Mouse (Mus musculus) T-helper 1 cell (primary cell): Measurements from ENCODE around the gene Mlxip.

Experiments used
- in situ Hi-C: fragments of 300-600 bp; cut with MboI, MseI; formaldehyde crosslinking; loops from one replicate; pipeline ENCODE4 v1.15.1; 2025; ENCODE audit warnings: high pct_unique_total_duplicates

Mlxip gene

GRCm38 (mm10) chr5:123394303-123394956, at the start of gene Mlxip:
Gene Mlxip (plus strand): TSS chr5:123394798.
- in situ Hi-C loops = no loop called here

GRCm38 (mm10) chr5:123344963-123345852, 49.4 kb upstream of the Mlxip start:
- in situ Hi-C loops = no loop called here

GRCm38 (mm10) chr5:123345853-123346654, 48.5 kb upstream of the Mlxip start:
- in situ Hi-C loops = no loop called here

- in situ Hi-C loops = no loop called here
These were observed 47.8 kb upstream of the Mlxip start for GRCm38 (mm10) chr5:123346701-123347270.

GRCm38 (mm10) chr5:123347985-123348384, 46.6 kb upstream of the Mlxip start:
- in situ Hi-C loops = no loop called here

- in situ Hi-C loops = no loop called here
These were observed 44.2 kb upstream of the Mlxip start for GRCm38 (mm10) chr5:123350386-123350785.

- in situ Hi-C loops = no loop called here
These were observed 38.7 kb upstream of the Mlxip start for GRCm38 (mm10) chr5:123355918-123356317.

- in situ Hi-C loops = no loop called here
These were observed 37.3 kb upstream of the Mlxip start for GRCm38 (mm10) chr5:123357253-123357652.

GRCm38 (mm10) chr5:123359431-123359830, 35.2 kb upstream of the Mlxip start:
- in situ Hi-C loops = no loop called here

GRCm38 (mm10) chr5:123362911-123363310, 31.7 kb upstream of the Mlxip start:
- in situ Hi-C loops = no loop called here

GRCm38 (mm10) chr5:123364302-123364971, 30.2 kb upstream of the Mlxip start:
- in situ Hi-C loops = no loop called here

- in situ Hi-C loops = loop anchor here (5.0 kb wide), 1 partner anchor 73 kb away; no protein-coding TSS in a partner anchor
These were observed 25.6 kb upstream of the Mlxip start for GRCm38 (mm10) chr5:123368869-123369488.

GRCm38 (mm10) chr5:123370049-123370448, 24.5 kb upstream of the Mlxip start:
- in situ Hi-C loops = no loop called here

- in situ Hi-C loops = no loop called here
These were observed 19.3 kb upstream of the Mlxip start for GRCm38 (mm10) chr5:123375262-123375661.

- in situ Hi-C loops = no loop called here
These were observed 18.7 kb upstream of the Mlxip start for GRCm38 (mm10) chr5:123375793-123376452.

GRCm38 (mm10) chr5:123376569-123376968, 18.0 kb upstream of the Mlxip start:
- in situ Hi-C loops = no loop called here

- in situ Hi-C loops = no loop called here
These were observed 17.3 kb upstream of the Mlxip start for GRCm38 (mm10) chr5:123377120-123377955.

GRCm38 (mm10) chr5:123378712-123379111, 15.9 kb upstream of the Mlxip start:
- in situ Hi-C loops = no loop called here

GRCm38 (mm10) chr5:123379504-123379931, 15.1 kb upstream of the Mlxip start:
- in situ Hi-C loops = no loop called here
